Mouse (Mus musculus): ENCODE measurements around the gene Slc7a6. TPM values are rescaled to one million over a fixed set of nuclear protein-coding genes. Genes with fewer than 3 reads are reported as not detected.

Gene Slc7a6
- polyA plus RNA-seq, 1 experiment from 2014 or later: 71.6 TPM

Other genes starting within 250 kb of the Slc7a6 start
- 1.9 and 2.2 TPM in 2 replicates for gene Ctrl, start 235.0 kb upstream of the Slc7a6 start, polyA plus RNA-seq (2016; fragmentation: Nextera tagmentation; extraction: Ambion mirVana)
- 30.5 and 36.8 TPM in 2 replicates for gene Psmb10, start 230.4 kb upstream of the Slc7a6 start, polyA plus RNA-seq (2016; fragmentation: Nextera tagmentation; extraction: Ambion mirVana)
- gene Lcat, start 225.5 kb upstream of the Slc7a6 start, polyA plus RNA-seq (2016; fragmentation: Nextera tagmentation; extraction: Ambion mirVana): 1.7 and 2.4 TPM in 2 replicates
- 31.0 and 33.9 TPM in 2 replicates for gene Slc12a4, start 202.8 kb upstream of the Slc7a6 start, polyA plus RNA-seq (2016; fragmentation: Nextera tagmentation; extraction: Ambion mirVana)
- not detected in 2 replicates for gene Dpep3, start 189.4 kb upstream of the Slc7a6 start, polyA plus RNA-seq (2016; fragmentation: Nextera tagmentation; extraction: Ambion mirVana)
- gene Dus2, start 177.5 kb upstream of the Slc7a6 start, polyA plus RNA-seq (2016; fragmentation: Nextera tagmentation; extraction: Ambion mirVana): 21.0 and 24.9 TPM in 2 replicates
- gene Dpep2nb, start 162.9 kb upstream of the Slc7a6 start, polyA plus RNA-seq (2016; fragmentation: Nextera tagmentation; extraction: Ambion mirVana): not detected in 2 replicates
- 22.3 and 23.6 TPM in 2 replicates for gene Ddx28, start 157.0 kb upstream of the Slc7a6 start, polyA plus RNA-seq (2016; fragmentation: Nextera tagmentation; extraction: Ambion mirVana)
- gene Nfatc3, start 110.0 kb upstream of the Slc7a6 start, polyA plus RNA-seq (2016; fragmentation: Nextera tagmentation; extraction: Ambion mirVana): 6.8 and 7.3 TPM in 2 replicates
- 7.5 and 10.5 TPM in 2 replicates for gene Esrp2, start 31.9 kb upstream of the Slc7a6 start, polyA plus RNA-seq (2016; fragmentation: Nextera tagmentation; extraction: Ambion mirVana)
- gene Pla2g15, start 18.5 kb upstream of the Slc7a6 start, polyA plus RNA-seq (2016; fragmentation: Nextera tagmentation; extraction: Ambion mirVana): 12.8 and 13.8 TPM in 2 replicates
- 37.5 and 39.7 TPM in 2 replicates for gene Slc7a6os, start 42.1 kb downstream of the Slc7a6 start, polyA plus RNA-seq (2016; fragmentation: Nextera tagmentation; extraction: Ambion mirVana)
- gene Prmt7, start 42.1 kb downstream of the Slc7a6 start, polyA plus RNA-seq (2016; fragmentation: Nextera tagmentation; extraction: Ambion mirVana): 75.8 and 80.6 TPM in 2 replicates
- gene Smpd3, start 169.1 kb downstream of the Slc7a6 start, polyA plus RNA-seq (2016; fragmentation: Nextera tagmentation; extraction: Ambion mirVana): 4.0 and 5.0 TPM in 2 replicates
- gene Zfp90, start 246.5 kb downstream of the Slc7a6 start, polyA plus RNA-seq (2016; fragmentation: Nextera tagmentation; extraction: Ambion mirVana): 24.5 and 26.4 TPM in 2 replicates

Data from embryonic facial prominence, embryonic 10.5 days (tissue).